Mouse (Mus musculus): ENCODE measurements around the gene Utp20.
A peak's percentile ranks its signal among the peaks of the same experiment; 100 is the strongest.
"Not testable (repeated sequence)": the region's sequence is repeated elsewhere in the genome, so short reads cannot be mapped to it uniquely, and the experiment has no call there.

The Utp20 gene

DNA sequence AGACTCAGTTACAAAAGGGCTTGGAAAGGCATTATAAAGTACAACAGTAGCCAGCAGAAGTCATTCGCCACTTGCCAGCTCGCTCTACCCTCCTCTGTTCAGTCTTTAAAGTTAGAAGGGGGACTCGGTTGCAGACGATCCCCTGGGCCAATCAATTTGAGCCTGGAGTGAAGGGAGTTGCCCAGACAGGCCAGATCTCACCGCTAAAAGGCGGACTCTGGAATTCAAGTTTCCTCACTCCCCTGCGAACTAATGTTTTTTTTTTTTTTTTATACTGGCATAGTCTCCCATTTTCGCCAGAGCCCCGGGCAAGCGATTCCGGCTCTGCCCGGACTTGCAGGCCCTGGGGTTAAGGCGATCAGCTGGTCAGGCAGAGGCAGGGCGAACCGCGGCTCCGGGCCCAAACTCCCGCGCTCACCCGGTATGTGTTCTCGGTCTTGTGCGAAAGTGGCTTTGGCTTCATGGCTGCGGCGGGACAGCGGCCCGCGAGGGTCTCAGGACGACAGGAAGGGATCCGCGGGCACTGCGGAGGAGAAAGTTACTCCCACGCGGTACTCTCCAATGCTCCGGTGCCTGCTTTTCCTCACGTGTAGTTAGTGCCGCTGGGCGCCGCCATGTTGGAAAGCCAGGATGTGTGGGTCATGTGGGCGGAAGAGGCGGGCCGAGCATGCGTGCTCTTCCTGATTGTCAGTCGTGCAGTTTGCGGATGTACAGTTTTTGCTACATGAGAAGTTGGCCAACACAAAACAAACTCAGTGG lies at the start of gene Utp20:
Gene Utp20, minus strand, starts transcription at position 617 of the 759 bp plus-strand sequence.
- peak; percentile 39 to 58 for DNase-seq (ENCODE audit: low spot score in 2 of 2)

DNA sequence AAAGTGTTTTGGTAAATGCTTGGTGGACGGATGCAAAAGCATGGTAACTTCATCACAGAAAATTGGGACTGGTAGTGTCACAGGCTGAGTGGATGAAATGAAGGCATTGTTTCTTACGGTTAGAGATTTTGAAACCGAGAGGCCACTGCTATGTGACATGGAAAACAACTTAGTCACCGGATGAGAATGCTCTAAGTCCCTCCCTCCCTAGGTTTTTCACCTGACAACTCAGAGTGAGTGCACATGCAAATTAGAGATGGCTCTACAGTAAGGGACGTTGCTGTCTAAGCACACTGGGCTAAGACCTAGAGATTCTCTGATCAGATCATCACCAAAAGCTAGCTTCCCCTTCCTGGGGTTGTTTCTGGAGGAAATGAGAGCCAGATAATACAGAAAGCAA lies 48.3 kb upstream of the Utp20 start:
- DNase-seq (ENCODE audit: low spot score in 2 of 2): no peak

DNA sequence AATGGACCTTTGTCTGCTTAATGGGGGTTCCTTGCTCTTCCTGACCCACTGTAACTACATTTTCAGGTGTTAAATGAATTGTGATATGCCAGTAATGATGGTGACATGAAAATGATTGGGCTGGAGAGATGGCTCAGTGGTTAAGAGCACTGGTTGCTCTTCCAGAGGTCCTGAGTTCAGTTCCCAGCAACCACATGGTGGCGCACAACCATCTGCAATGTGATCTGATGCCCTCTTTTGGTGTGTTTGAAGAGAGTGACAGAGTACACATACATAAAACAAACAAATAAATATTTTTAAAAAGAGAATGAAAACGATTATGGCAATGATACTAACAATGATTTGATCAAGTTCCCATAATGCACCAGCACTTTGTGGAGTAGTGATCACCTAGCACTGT lies 39.4 kb upstream of the Utp20 start:
- no peak for DNase-seq (ENCODE audit: low spot score in 2 of 2)

DNA sequence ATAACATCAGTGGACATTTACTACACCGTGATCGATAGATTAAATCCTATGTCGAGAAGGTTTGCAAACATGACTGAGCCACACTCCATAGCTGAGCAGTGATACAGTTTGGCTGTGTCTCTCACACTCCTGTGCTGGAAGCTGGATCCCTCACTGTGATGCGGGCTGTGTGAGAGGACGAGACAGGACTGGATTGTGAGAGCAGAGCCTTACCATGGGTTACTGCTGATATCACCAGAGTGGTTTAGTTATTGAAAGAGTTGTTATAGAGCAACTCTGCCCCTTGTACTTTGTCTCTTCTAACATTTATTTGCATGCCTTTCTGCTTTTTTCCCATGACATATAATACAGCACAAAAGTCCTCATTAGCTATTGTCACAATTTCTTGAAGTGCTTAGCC lies 35.7 kb upstream of the Utp20 start:
- no peak for DNase-seq (ENCODE audit: low spot score in 2 of 2)

DNA sequence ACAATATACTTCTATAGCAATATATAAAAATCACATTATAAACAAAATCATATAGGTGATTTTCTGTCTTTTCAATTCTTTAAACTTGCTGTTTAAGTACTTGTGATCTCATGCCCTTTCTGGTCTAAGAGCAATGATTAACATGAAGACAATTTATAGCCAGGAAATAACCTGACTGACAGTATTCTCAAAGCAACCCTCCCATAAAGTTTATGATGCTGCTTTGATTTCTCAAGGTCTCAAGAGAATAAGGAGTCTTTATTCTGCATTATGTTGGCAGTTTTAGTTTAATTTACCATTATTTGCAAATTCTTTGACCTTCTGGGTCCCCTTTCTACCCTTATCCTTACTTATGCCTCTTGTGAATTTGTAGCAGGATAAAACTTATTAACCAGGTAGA lies 34.8 kb upstream of the Utp20 start:
- no peak for DNase-seq (ENCODE audit: low spot score in 2 of 2)

DNA sequence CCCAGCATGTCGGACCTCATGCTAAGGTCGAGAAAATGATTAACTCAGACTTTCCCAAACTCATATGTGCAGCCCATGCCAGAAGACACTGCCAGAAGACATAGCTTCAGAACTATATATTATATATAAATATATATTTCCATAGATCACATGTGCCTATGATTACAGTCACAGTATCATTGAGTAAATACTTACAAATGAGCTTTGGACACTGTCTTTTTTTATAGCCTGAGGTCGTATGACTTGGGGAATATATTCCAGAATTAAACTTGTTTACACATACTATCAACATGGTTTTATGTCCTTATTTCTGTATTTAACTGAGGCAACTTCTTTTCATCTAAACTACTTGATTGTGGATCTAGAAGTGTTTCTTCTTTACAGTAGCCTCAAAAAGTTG lies 34.3 kb upstream of the Utp20 start:
- DNase-seq (ENCODE audit: low spot score in 2 of 2): no peak

DNA sequence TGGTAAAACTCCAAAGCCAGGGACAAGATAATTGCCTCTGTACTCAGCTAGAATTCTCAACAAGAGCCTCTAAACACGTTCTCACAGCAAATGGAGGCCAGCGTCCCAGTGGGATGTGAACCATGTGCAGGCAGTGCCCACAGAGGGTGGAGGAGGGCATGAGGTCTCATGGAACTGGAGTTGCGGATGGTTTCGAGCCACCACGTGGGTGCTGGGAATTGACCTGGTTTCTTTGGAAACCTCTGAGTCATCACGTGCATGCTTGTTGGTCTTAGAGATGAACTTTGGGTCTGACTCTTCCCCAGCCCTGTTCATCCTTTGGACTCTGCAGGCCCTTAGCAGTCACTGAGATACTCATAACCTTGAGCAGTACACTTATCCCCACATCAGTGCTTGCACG lies 26.7 kb upstream of the Utp20 start:
- DNase-seq (ENCODE audit: low spot score in 2 of 2): no peak

DNA sequence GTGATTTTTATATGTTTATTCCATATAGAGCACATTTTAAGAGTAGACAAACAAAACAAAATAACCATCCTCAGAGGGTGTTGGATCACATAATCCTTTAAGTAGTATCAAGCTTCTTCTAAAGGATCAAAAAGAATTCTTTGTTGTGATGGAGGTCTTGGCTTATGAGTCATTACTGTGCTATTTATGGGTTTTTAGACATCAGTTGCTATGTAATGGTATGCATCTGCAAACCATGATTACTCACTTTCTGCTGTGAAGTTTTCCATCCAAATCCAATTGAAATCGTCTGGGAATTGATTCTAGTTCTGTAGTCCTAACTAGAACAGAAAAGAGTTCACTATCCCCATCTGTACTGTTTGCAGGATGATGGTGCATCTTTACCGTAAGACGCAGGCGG lies 23.4 kb upstream of the Utp20 start:
- DNase-seq (ENCODE audit: low spot score in 2 of 2): no peak

DNA sequence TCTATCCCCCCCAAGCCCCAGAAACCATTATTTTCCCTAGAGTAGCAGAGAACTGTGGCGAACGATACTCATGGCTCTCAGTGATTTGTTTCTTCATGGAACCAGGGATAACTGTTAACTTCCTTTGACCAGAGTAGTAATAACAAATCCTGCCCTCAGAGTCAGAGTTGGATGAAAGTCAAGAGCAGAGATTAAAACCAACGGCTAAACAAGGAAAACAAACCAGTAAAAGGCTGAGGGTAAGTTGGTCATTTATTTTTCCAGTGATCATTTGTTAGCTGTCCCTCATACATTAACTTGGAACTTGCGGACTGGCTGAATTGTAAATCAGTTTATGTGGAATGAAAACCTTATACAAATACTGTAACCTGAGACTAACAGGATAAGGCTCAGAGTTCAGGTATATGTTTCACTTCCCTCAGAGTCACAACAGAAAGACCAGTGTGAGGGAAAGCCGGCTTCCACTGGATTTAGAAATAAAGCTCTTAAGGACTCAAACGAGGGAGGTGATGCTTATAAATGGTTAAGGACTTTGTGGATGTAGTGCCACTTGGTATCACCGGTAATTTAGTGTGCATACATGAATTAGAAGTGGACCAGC lies 22.4 kb upstream of the Utp20 start:
- DNase-seq (ENCODE audit: low spot score in 2 of 2): no peak

DNA sequence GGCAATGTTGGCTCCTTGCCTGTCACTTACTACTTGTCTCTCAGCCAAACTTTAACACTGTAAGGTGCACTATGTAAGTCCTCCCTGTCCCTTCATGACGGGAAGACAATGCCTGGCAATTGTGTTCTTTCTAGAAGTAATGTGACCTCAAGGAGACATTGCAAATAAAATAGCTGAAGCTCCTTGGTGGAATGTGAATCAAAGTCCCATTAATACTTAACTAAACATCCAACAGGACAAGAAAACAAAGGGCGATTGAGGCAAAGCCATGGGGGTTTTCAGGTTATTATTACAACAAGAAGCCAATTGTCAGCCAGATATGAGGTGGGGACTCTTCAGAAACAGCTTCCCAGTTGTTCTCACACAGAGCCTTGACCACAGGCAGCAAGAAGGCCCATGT lies 7.6 kb upstream of the Utp20 start:
- no peak for DNase-seq (ENCODE audit: low spot score in 2 of 2)

DNA sequence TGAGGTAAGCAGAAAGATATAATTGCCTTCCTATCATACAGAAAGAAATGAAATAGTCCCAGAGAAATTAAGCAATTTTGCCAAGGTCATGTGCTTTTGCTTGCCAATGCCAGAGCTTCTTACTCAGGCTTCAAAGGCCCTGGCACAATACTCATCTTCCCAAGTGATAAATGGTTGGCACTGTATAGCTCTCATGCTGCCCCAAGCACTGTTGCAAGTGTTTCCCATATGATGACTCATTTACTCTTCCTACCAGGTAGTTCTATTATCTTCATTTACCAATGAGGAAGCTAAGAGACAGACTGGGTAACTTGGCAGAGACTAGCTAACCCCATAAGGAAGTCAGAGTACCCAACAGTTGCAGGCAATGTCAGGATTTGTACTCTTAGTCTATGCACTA lies 1.8 kb upstream of the Utp20 start:
- DNase-seq (ENCODE audit: low spot score in 2 of 2): no peak

DNA sequence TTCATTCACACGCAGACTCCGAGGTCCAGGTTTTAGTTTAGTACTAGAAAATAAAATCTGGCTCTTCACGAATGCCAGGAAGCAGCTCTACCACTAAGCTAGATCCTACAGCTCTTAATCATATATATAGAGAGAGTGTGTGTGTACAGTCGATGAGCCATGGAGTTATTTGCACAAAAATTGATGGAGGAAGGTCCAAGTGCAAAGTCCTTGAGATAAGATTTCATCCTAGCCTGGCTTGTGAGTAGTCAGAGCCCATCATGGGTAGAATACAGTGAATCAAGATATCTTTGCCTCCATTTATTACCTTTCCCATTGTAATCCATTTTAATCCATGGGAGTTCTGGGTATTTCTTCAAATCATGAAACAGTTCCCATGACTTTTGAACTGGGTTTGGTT lies 992 bp upstream of the Utp20 start:
- DNase-seq (ENCODE audit: low spot score in 2 of 2): no peak

DNA sequence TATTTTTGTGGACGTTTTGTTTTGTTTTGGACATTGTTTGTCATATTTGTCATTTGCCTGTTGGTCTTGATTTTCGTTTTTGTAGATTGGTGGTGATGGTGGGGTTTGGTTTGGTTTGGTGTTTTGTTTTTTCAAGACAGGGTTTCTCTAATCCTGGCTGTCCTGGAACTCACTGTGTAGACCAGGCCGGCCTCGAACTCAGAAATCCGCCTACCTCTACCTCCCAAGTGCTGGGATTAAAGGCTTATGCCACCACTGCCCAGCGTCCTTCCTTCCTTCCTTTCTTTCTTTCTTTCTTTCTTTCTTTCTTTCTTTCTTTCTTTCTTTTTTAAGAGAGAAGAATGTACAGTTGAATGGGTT lies 323 bp upstream of the Utp20 start:
- not testable (repeated sequence) for DNase-seq (ENCODE audit: low spot score in 2 of 2)

DNA sequence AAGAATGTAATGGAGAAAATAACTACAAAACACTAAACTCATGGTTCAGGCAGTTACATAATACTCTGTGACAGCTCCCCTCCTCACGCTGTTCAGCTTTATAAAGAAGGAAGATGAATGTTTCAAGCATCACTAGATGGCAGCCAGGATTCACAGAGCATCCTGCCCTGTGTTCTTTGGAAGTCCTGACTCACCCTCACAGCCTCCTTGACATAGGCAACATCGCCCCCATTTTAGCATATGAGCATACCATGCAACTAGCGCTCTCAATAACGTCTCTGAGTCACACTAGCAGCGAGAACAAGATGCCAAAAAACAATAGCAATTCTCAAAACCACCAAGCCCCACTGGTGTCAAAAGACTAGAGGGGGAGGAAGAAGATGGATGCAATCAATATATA lies 9.3 kb downstream of the Utp20 start:
- no peak for DNase-seq (ENCODE audit: low spot score in 2 of 2)

DNA sequence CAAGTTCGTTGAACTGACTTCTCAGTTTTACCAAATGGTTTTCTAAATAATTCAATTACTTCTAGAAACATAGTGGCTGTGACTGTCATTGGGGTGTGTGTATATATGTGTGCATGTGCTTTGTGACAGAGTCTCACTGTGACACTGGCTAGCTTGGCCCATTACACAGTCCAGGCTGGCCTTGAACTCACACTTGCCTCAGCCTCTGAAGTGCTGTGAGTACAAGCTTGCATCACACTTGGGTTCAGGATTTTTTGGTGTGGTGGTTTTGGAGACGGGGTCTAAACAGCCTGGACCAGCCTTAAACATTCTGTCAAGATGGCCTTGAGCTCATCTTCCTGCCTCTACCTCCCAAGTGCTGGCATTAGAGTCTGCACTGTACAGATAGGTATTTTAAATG lies 11.3 kb downstream of the Utp20 start:
- no peak for DNase-seq (ENCODE audit: low spot score in 2 of 2)

DNA sequence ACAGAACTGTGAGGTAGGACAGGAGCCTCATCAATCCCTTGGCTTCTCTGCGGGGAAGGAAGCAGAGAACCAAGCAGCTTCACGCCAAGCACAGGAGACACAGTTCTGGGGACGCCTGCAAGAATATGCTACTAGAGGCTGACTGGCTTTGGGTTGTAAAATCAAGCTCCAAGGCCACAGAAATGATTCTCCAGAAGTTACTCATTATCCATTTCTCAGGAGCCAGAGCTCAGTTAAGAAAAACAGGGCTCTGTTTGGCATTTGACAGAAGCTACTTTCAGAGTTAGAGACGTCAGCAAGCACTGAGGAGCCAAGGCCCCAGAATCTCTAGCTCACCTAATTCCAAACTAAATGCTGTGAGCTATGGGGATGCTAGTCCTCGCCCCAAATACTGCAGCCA lies 14.9 kb downstream of the Utp20 start:
- DNase-seq (ENCODE audit: low spot score in 2 of 2): no peak

DNA sequence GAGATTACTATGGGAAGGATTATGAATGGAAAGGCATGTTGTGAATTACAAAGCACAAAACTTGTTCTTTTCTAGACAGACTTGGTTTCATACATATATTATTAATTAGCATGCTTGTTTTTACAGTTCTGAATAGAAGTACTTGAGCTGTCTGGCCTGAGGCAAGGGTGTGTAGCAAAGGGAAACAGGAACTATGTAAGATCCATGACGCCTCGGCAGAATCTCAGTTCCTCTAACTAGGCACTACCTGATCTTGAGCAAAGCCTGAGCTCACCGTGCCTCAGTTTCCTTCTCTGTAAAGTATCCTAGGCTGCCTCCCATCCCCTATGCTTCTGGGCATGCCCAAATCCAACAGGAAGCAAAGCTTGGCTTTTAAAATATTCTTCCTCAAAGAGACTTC lies 24.4 kb downstream of the Utp20 start:
- no peak for DNase-seq (ENCODE audit: low spot score in 2 of 2)

DNA sequence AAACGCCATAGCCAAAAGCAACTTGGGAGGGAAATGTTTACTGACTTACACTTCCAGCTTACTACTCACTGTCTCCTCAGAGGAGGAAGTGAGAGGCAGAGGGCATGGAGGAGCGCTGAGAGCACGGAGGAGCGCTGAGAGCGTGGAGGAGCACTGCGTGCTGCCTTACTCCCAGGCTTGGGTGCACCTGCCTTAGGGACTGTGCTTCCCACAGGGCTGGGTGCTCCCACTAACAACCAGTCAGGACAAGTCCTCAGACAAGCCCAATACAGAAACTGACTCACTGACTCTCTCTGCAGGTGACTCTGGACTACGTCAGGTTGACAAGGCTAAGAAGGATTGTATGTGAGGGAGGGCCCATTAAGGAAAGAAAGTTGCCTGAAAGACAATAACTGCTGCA lies 27.2 kb downstream of the Utp20 start:
- no peak for DNase-seq (ENCODE audit: low spot score in 2 of 2)

DNA sequence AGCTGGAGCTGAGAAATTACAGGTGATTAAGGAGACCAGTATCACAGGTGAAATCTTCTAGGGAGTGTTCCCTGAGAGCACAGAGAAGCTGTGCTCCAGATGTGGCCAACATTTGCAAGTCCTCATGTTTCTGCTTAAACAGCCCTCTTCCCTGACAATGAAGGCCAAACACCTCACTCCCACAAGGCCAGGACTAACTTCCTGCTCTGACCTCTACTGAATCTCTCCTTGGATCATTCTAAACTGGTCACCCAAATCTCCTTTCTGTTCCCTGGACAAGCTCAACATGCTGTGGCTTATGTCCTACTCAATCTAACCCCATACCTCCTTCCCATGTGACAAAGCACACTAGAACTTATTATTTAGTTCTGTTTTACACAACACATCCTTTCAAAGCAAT lies 29.2 kb downstream of the Utp20 start:
- no peak for DNase-seq (ENCODE audit: low spot score in 2 of 2)

DNA sequence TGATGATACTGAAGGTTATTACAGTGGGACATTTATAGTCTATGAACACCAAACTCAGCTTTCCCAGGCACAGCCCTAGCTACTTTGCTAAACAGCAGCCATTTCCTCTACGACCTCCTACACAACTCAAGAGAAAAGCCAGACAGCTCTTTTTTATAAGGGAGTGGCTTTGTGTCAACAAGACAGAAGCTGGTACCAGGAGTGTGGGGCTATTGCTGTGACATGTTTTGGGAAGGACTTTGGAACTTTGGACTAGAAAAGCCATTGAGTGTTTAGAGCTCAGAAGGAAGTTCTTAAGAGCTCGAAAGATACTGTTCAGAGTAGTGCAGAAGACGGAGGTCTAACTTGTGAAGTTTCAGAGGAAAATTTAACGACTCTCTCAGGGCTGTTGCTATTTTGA lies 29.7 kb downstream of the Utp20 start:
- DNase-seq (ENCODE audit: low spot score in 2 of 2): no peak

DNA sequence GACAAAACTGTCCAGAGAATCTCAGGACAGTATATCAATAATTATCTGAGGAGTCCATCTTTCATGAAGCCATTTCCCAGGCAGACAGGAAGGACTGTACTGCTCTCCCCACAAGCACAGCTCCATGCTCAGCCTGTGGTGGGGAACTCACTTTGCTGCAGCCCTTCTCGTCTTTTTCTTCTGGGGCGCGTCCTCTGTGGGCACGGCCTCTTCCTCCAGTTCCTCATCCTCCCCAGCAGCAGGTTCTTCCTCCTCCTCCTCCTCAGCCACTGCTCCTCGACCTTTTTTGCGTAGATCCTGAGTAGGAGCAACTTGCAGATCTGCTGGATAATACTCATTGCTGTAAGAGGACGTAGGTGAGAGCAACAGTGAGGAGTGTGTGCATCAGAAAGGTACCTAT lies 31.4 kb downstream of the Utp20 start:
- DNase-seq (ENCODE audit: low spot score in 2 of 2): no peak

DNA sequence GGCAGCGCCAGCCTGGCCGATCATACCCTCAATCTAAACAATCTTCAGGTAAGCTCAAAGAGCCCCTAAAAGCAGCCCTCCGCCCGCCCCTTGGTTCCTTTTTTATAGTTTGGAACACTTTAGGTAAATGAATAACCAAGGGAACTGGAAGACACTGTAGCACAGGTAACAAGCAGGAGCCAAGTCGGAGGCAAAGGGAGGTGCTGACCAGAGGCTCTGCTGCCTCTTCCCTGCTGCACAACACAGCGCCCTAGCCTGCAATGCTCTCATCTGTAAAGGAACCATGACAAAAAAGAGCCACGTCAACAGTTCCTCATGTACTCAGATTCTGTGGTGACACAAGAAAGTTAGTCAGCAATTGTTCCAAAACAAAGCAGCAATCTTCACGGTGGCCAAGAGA lies 32.0 kb downstream of the Utp20 start:
- DNase-seq (ENCODE audit: low spot score in 2 of 2): no peak

DNA sequence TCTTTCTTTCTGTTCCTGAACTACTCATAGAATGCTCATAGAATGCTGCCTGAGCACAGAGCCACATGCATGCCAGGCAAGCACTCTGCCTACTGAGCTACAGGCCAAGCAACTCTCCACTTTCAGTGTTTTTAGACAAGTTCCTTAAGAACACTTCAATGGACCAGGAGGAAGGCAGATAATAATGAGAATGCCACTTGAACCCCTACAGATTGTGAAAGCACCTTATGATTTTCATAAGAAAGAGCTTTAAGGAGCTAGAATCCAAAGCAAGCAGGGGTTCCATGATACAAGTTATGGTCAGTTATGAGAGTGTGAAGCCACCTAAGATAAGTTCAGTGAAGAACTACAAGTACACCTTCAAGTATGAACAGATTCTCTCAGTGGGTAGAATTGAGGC lies 32.9 kb downstream of the Utp20 start:
- DNase-seq (ENCODE audit: low spot score in 2 of 2): no peak

DNA sequence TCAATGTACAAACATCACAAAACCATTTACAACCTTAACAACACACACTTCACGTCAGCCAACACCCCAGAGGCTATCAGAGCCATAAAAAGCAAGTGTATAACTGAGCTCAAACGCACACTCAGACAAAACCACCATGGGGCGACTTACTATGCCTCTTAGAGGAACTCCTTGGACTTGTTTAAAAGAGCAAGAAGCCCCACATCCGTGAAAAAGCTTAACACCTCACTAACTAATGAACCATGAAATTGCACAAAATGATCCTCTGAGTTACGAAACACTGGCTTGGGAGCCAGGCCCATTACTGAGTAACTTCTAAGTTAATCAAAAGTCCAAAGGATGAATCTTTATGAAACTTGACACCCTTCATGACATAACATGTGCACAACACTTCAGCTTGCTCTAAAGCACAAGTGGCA lies 42.1 kb downstream of the Utp20 start:
- no peak for DNase-seq (ENCODE audit: low spot score in 2 of 2)

Measured in spleen, postnatal 14 days (tissue).